Mouse (Mus musculus) liver, embryonic 16.5 days (tissue): Measurements from ENCODE around the gene Rrp7a. TPM values are rescaled to one million over a fixed set of nuclear protein-coding genes. Genes with fewer than 3 reads are reported as not detected.

Experiments used
- ATAC-seq: fragments of 200-750 bp; cut with Nextera tagmentation; 2 replicates; pipeline ENCODE4 v1.8.0; 2017; ENCODE audit warnings: low read depth, mild to moderate bottlenecking, moderate number of reproducible peaks, moderate library complexity
- H3K27ac ChIP-seq: fragments of 300-500 bp; sonication (generic); 2 replicates; pipeline ENCODE4 v1.5.1; 2014; ENCODE audit warnings: mild to moderate bottlenecking, low read length
- H3K27me3 ChIP-seq: fragments of 300-500 bp; sonication (generic); 2 replicates; pipeline ENCODE4 v1.6.1; 2014; ENCODE audit warnings: low read depth, low read length, mixed read lengths; ENCODE audit not compliant: control insufficient read depth, insufficient read depth
- H3K36me3 ChIP-seq: fragments of 300-500 bp; sonication (generic); 2 replicates; pipeline ENCODE4 v1.6.1; 2014; ENCODE audit warnings: mild to moderate bottlenecking; ENCODE audit not compliant: control insufficient read depth, insufficient read depth
- H3K4me1 ChIP-seq: fragments of 300-500 bp; sonication (generic); 2 replicates; pipeline ENCODE4 v1.6.1; 2014; ENCODE audit warnings: low read depth, low read length, mixed read lengths; ENCODE audit not compliant: control insufficient read depth
- H3K4me2 ChIP-seq: fragments of 300-500 bp; sonication (generic); 2 replicates; pipeline ENCODE4 v1.6.1; 2014; ENCODE audit warnings: low read depth, low read length, mixed read lengths
- H3K4me3 ChIP-seq: fragments of 300-500 bp; sonication (generic); 2 replicates; pipeline ENCODE4 v1.5.1; 2014; ENCODE audit warnings: low read depth, mild to moderate bottlenecking, low read length
- H3K9ac ChIP-seq: fragments of 300-500 bp; sonication (generic); 2 replicates; pipeline ENCODE4 v1.6.1; 2014; ENCODE audit warnings: low read depth, low read length
- H3K9me3 ChIP-seq: fragments of 300-500 bp; sonication (generic); replicated peaks from 2 replicates; pipeline ENCODE4 v1.6.1; 2016; ENCODE audit warnings: low read length; ENCODE audit not compliant: control insufficient read depth
- WGBS: fragments of 180-500 bp; shearing (Covaris S2); extraction: QIAGEN DNeasy Blood & Tissue Kit; methylation state at CpG from one replicate; pipeline ENCODE4 v1.1.7; 2014; ENCODE audit not compliant: insufficient replicate concordance; 5-methylcytosine and 5-hydroxymethylcytosine counted together
- polyA plus RNA-seq: library from polyadenylated mRNA; unstranded; fragments of >200 nt; fragmentation: Nextera tagmentation; extraction: Ambion mirVana; gene quantifications from 2 replicates; pipeline ENCODE4 v1.2.1, GENCODE M21; 2015

Rrp7a gene
- polyA plus RNA-seq, 1 experiment from 2014 or later = 19.4 TPM

- H3K9me3 ChIP-seq = no peaks in the 10 kb centered on the region
- peak overlapping the region; percentile 26; the same call in 1 of the 2 replicates for H3K4me2 ChIP-seq
- peaks cover 6% of the 10 kb centered on the region for H3K4me1 ChIP-seq
- no peaks in the 10 kb centered on the region for H3K36me3 ChIP-seq
- no peak overlapping the region for H3K9ac ChIP-seq
- H3K27me3 ChIP-seq = peaks cover 9% of the 10 kb centered on the region
- H3K27ac ChIP-seq = no peak overlapping the region
- 0 out of 2 replicates have a peak overlapping the region, but pooled peaks have one; percentile 2 for H3K4me3 ChIP-seq
- ATAC-seq = no peak
- WGBS = 15% methylated on average over 27 of the region's 27 CpGs
These were observed 33.8 kb downstream of the Rrp7a start for GRCm38 (mm10) chr15:83088495-83089428.

GRCm38 (mm10) chr15:83086636-83087328 lies 35.8 kb downstream of the Rrp7a start:
- no peak overlapping the region for H3K4me2 ChIP-seq
- 44% methylated on average over 13 of the region's 13 CpGs for WGBS
- H3K9ac ChIP-seq = no peak overlapping the region
- H3K36me3 ChIP-seq = no peaks in the 10 kb centered on the region
- H3K27ac ChIP-seq = no peak overlapping the region
- ATAC-seq = no peak
- peaks cover 9% of the 10 kb centered on the region for H3K27me3 ChIP-seq
- H3K4me1 ChIP-seq = peaks cover 6% of the 10 kb centered on the region
- H3K4me3 ChIP-seq = no peak overlapping the region
- no peaks in the 10 kb centered on the region for H3K9me3 ChIP-seq

GRCm38 (mm10) chr15:83085901-83086300 lies 36.7 kb downstream of the Rrp7a start:
- H3K27me3 ChIP-seq = peaks cover 9% of the 10 kb centered on the region
- WGBS = 28% methylated on average over 7 of the region's 7 CpGs

GRCm38 (mm10) chr15:83084022-83084640 lies 38.5 kb downstream of the Rrp7a start:
- no peak overlapping the region for H3K4me2 ChIP-seq
- 48% methylated on average over 13 of the region's 13 CpGs for WGBS
- no peak overlapping the region for H3K4me3 ChIP-seq
- peaks cover 2% of the 10 kb centered on the region for H3K27me3 ChIP-seq
- H3K27ac ChIP-seq = no peak overlapping the region
- H3K36me3 ChIP-seq = no peaks in the 10 kb centered on the region
- ATAC-seq = no peak
- no peaks in the 10 kb centered on the region for H3K9me3 ChIP-seq
- H3K9ac ChIP-seq = no peak overlapping the region
- H3K4me1 ChIP-seq = peaks cover 6% of the 10 kb centered on the region

More at GRCm38 (mm10) chr15:83085901-83086300, 36.7 kb downstream of the Rrp7a start:
- no peak overlapping the region for H3K9ac ChIP-seq
- no peaks in the 10 kb centered on the region for H3K9me3 ChIP-seq
- no peak overlapping the region for H3K4me3 ChIP-seq
- H3K36me3 ChIP-seq = no peaks in the 10 kb centered on the region
- H3K27ac ChIP-seq = no peak overlapping the region
- H3K4me1 ChIP-seq = peaks cover 6% of the 10 kb centered on the region
- peak; percentile 45; the same call in 1 of the 2 replicates for ATAC-seq
- no peak overlapping the region for H3K4me2 ChIP-seq

DNA sequence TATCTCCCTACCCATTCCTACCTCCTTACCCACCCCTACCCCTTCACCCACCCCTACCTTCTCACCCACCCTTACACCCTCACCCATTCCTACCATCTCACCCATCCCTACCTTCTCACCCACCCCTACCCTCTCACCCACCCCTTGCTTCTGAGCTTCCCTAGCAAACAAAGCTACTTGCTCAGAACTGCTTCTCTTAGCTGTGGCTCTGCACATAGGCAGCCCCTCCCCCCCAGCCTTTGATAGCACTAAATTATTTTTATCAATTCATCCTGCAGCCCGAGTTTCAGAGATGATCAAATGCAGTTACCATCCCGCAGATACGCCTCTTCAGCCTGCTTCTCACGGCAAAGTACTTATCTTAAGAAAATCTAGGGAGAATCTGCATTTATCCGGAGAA lies 39.1 kb downstream of the Rrp7a start:
- Histone ChIP-seq H3K4me1 (peaks cover 2% of the 10 kb centered on the region; the same call in 1 of the 2 replicates), H3K9me3 (no peaks in the 10 kb centered on the region), H3K9ac (no peak overlapping the region), H3K4me3 (no peak overlapping the region), H3K27ac (no peak overlapping the region), H3K4me2 (no peak overlapping the region), H3K27me3 (no peaks in the 10 kb centered on the region), H3K36me3 (no peaks in the 10 kb centered on the region)
- no peak for ATAC-seq
- WGBS = 46% methylated on average over 5 of the region's 5 CpGs

DNA sequence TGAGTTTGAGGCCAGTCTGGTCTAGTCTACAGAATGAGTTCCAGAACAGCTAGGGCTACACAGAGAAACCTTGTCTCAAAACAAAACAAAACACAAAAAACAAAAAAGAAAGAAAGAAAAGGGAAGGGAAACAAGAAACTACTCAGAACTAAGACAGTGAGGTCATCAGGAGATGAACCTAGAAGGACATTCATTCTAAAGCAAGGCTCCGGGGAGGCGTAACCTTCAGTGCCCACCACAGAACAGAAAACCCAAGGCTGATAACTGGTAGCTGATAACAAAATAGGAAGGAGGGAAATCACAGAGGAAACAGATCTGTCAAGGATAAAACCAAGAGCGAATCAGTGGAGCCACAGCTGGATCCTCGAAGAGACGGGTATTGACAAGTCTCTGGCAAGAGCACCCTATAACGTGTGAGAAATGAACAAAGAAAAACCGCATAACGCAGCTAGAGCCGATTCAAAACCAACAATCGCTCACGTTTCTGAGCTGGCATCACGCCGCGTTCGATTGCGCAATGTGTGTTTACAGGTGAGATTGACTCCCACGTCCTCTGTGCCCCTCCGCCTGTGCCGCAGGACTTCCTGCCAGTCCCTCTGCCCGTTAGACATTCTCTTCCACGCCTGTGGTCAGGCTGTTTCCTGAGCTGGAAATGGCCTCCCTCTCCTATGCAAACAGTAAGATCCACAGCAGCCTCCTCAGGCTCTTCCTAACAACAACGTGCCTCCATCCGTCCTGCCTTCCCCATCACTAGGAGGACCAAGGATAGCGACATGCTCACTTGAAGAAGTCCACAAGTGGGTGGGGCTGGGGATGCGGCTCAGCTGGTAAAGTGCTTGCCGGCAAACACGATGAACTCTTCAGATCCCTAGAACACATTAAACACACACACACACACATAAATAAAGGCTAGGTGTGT lies 46.7 kb downstream of the Rrp7a start:
- Histone ChIP-seq H3K9ac (no peak overlapping the region), H3K4me1 (no peaks in the 10 kb centered on the region), H3K4me2 (no peak overlapping the region; the same call in 1 of the 2 replicates), H3K27me3 (peaks cover 7% of the 10 kb centered on the region), H3K27ac (no peak overlapping the region), H3K36me3 (no peaks in the 10 kb centered on the region), H3K4me3 (no peak overlapping the region), H3K9me3 (no peaks in the 10 kb centered on the region)
- ATAC-seq = no peak
- WGBS = 10% methylated on average over 27 of the region's 27 CpGs

DNA sequence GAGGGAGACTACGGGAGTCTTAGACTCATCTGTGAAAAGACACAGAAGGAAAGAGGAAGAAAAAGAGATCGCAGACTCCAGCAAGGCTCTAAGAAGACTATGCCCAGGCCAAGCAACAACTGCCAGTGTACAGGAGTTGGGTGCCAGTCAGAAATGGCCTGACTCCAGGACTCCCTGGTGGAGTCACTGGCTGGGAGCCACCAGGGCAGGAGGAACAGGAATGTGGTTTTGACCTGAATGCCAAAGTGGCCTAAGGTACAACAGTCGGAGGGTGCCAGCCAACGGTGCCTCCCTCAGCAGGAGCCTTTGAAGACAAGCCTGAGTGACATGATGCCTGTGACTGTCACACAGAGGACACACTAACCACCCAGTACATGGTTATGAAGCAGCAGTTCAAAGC lies 48.4 kb downstream of the Rrp7a start:
- Histone ChIP-seq H3K4me1 (no peaks in the 10 kb centered on the region), H3K27me3 (peaks cover 7% of the 10 kb centered on the region), H3K27ac (no peak overlapping the region), H3K4me2 (no peak overlapping the region), H3K9ac (no peak overlapping the region), H3K9me3 (no peaks in the 10 kb centered on the region), H3K36me3 (no peaks in the 10 kb centered on the region), H3K4me3 (no peak overlapping the region)
- no peak for ATAC-seq
- 60% methylated on average over 4 of the region's 4 CpGs for WGBS

DNA sequence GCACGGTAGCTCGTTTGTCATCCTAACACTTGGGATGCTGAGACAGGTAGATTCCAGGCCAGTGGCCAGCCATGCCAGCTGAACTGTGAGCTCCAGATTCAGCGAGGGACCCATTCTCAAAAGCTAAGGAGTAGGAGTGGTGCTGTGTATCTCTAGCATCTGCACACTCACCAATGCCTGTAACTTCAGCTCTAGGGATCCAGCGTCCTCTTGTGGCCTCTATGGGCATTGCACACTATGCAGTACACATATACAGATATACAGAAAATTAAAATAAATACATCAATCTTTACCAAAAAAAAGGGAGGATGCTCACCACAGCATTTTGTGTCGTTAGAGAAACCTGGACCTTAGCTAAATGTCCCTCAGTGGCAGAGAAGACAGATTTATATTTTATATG lies 50.8 kb downstream of the Rrp7a start:
- ATAC-seq = no peak
- Histone ChIP-seq H3K27ac (no peak overlapping the region), H3K4me3 (no peak overlapping the region), H3K9ac (no peak overlapping the region), H3K4me2 (no peak overlapping the region), H3K27me3 (peaks cover 4% of the 10 kb centered on the region), H3K36me3 (no peaks in the 10 kb centered on the region), H3K9me3 (no peaks in the 10 kb centered on the region), H3K4me1 (no peaks in the 10 kb centered on the region)
- 67% methylated on average over 5 of the region's 5 CpGs for WGBS
